Mouse (Mus musculus) neural tube, embryonic 10.5 days (tissue): Measurements from ENCODE around the gene Ugcg.
"Not testable (repeated sequence)": the region's sequence is repeated elsewhere in the genome, so short reads cannot be mapped to it uniquely, and the experiment has no call there.

Source experiments
- DNase-seq: peaks from one replicate; pipeline ENCODE4 v3.0.0-alpha.2; 2017; ENCODE audit warnings: low spot score; ENCODE audit errors: extremely low spot score

Gene Ugcg

GRCm38 (mm10) chr4:59257866-59258265 is 68.8 kb downstream of the Ugcg start:
- DNase-seq = no peak

GRCm38 (mm10) chr4:59258771-59259170 is 69.7 kb downstream of the Ugcg start:
- DNase-seq = no peak

- DNase-seq = no peak
Observed at GRCm38 (mm10) chr4:59259806-59260205, 70.7 kb downstream of the Ugcg start.

GRCm38 (mm10) chr4:59260871-59261515 is 71.9 kb downstream of the Ugcg start:
- DNase-seq = no peak

GRCm38 (mm10) chr4:59261582-59261981 is 72.5 kb downstream of the Ugcg start:
- DNase-seq = not testable (repeated sequence)

- no peak for DNase-seq
Observed at GRCm38 (mm10) chr4:59262156-59262555, 73.1 kb downstream of the Ugcg start.

- DNase-seq = no peak
Observed at GRCm38 (mm10) chr4:59263418-59263817, 74.4 kb downstream of the Ugcg start.

- no peak for DNase-seq
Observed at GRCm38 (mm10) chr4:59264611-59265095, 75.6 kb downstream of the Ugcg start.

GRCm38 (mm10) chr4:59265182-59265581 is 76.1 kb downstream of the Ugcg start:
- DNase-seq = no peak

- DNase-seq = no peak
Observed at GRCm38 (mm10) chr4:59265631-59266030, 76.6 kb downstream of the Ugcg start.
